Mouse (Mus musculus): ENCODE measurements around the gene Olfr15. TPM values are rescaled to one million over a fixed set of nuclear protein-coding genes. Genes with fewer than 3 reads are reported as not detected.

Olfr15 gene
- total RNA-seq, 2 experiments from 2014 or later: not detected

GRCm38 (mm10) chr16:3876346-3876745, 45.7 kb downstream of the Olfr15 start:
- no peak for DNase-seq

- peak; percentile 95 for DNase-seq
These were observed 53.8 kb downstream of the Olfr15 start, which contains the start of the genes Zfp597 and Gm20695 for GRCm38 (mm10) chr16:3884201-3885064. Gene Zfp597 (minus strand): TSS chr16:3884561. Gene Gm20695 (plus strand): TSS chr16:3884648.

- DNase-seq: no peak
These were observed 54.5 kb downstream of the Olfr15 start for GRCm38 (mm10) chr16:3885065-3885670.

GRCm38 (mm10) chr16:3891621-3892295, 61.1 kb downstream of the Olfr15 start:
- no peak for DNase-seq

- DNase-seq: no peak
These were observed 63.1 kb downstream of the Olfr15 start for GRCm38 (mm10) chr16:3893739-3894138.

Other genes starting within 250 kb of the Olfr15 start
- not detected for gene Olfr161, start 239.8 kb upstream of the Olfr15 start, total RNA-seq (2021)
- not detected for gene Mefv, start 112.8 kb upstream of the Olfr15 start, total RNA-seq (2021)
- 10 to 100 TPM in 1 of 2 experiments, 1 to 10 TPM in 1; 9.2 to 11.9 TPM for gene Zfp263, start 86.8 kb upstream of the Olfr15 start, total RNA-seq (2021)
- gene Zfp174, start 16.4 kb downstream of the Olfr15 start, total RNA-seq (2021): 1 to 10 TPM; 1.2 to 1.6 TPM
- 10 to 100 TPM; 31.5 to 34.3 TPM for gene Naa60, start 41.5 kb downstream of the Olfr15 start, total RNA-seq (2021)
- gene Zfp597, start 53.7 kb downstream of the Olfr15 start, total RNA-seq (2021): 1 to 10 TPM; 7.0 to 8.9 TPM
- gene Gm20695, start 53.8 kb downstream of the Olfr15 start, total RNA-seq (2021): 1 to 10 TPM in 1 of 2 experiments, under 1 TPM in 1; 0.61 to 1.0 TPM
- 1 to 10 TPM; 1.3 to 2.7 TPM for gene 1700037C18Rik, start 77.8 kb downstream of the Olfr15 start, total RNA-seq (2021)
- 1 to 10 TPM; 6.8 to 7.7 TPM for gene Cluap1, start 77.9 kb downstream of the Olfr15 start, total RNA-seq (2021)
- gene Nlrc3, start 145.8 kb downstream of the Olfr15 start, total RNA-seq (2021): 1 to 10 TPM; 4.3 to 5.1 TPM
- gene Slx4, start 172.9 kb downstream of the Olfr15 start, total RNA-seq (2021): 10 to 100 TPM; 10.2 to 15.7 TPM
- not detected for gene Dnase1, start 206.1 kb downstream of the Olfr15 start, total RNA-seq (2021)
- 10 to 100 TPM; 77.6 to 85.0 TPM for gene Trap1, start 246.9 kb downstream of the Olfr15 start, total RNA-seq (2021)

All from gastrocnemius, postnatal 10 days (tissue).